Mouse (Mus musculus) left cerebral cortex, adult 6 months (tissue): ENCODE data around the gene Zfp524. TPM values are rescaled to one million over a fixed set of nuclear protein-coding genes. Genes with fewer than 3 reads are reported as not detected.

Source experiments
- long read RNA-seq, 2 experiments: library from polyadenylated mRNA; unstranded; transcript quantifications; one replicate each; pipeline ENCODE4 v2.0.0; 2019 to 2020
- polyA plus RNA-seq: library from polyadenylated mRNA; unstranded; fragments of <200 nt; fragmentation: Nextera tagmentation; gene quantifications from 2 replicates; pipeline ENCODE4 v1.2.3, GENCODE M21; 2021

The Zfp524 gene
- 10.9 and 14.7 TPM in 2 replicates for polyA plus RNA-seq
- long read RNA-seq, experiment 1, transcript Zfp524-201 (2 exons, 1,142 nt): major isoform, 10 of 11 reads
- long read RNA-seq, experiment 1, partial matches to known transcripts: 0 of 11 reads
- long read RNA-seq, experiment 1, other reads (novel, unspliced or antisense): 0 of 11 reads
- long read RNA-seq, experiment 2, partial matches to known transcripts: 0 of 3 reads
- long read RNA-seq, experiment 2, other reads (novel, unspliced or antisense): 0 of 3 reads

GRCm38 (mm10) chr7:5014251-5015117 is at the start of gene Zfp524, which contains the start of gene Fiz1:
Gene Zfp524, plus strand, starts transcription at chr7:5014415.
Gene Fiz1, minus strand, starts transcription at chr7:5014697.

GRCm38 (mm10) chr7:4971068-4971467 is 43.1 kb upstream of the Zfp524 start, which contains the start of gene Sbk3:
Gene Sbk3, minus strand, starts transcription at chr7:4971168.

GRCm38 (mm10) chr7:4996003-4996895 is 18.0 kb upstream of the Zfp524 start, which contains the start of gene Zfp579:
Gene Zfp579, minus strand, starts transcription at chr7:4996158.

GRCm38 (mm10) chr7:5015118-5016001 is 1.1 kb downstream of the Zfp524 start, which contains the start of gene Gm44973:
Gene Gm44973, plus strand, starts transcription at chr7:5015496.

GRCm38 (mm10) chr7:5020000-5020681 is 5.9 kb downstream of the Zfp524 start, which contains the start of the genes Zfp865 and Ccdc106:
Gene Zfp865, plus strand, starts transcription at chr7:5020376.
Gene Ccdc106, plus strand, starts transcription at chr7:5020553.

GRCm38 (mm10) chr7:5033818-5034217 is 19.6 kb downstream of the Zfp524 start, which contains the start of gene 4632433K11Rik:
Gene 4632433K11Rik, plus strand, starts transcription at chr7:5034118.

GRCm38 (mm10) chr7:5038109-5038732 is 24.0 kb downstream of the Zfp524 start, which contains the start of gene Zfp784:
Gene Zfp784, minus strand, starts transcription at chr7:5038446.

GRCm38 (mm10) chr7:5051193-5052192 is 37.3 kb downstream of the Zfp524 start, which contains the start of gene Zfp580:
Gene Zfp580, plus strand, starts transcription at chr7:5051538.

GRCm38 (mm10) chr7:5061774-5062359 is 47.7 kb downstream of the Zfp524 start, which contains the start of gene U2af2:
Gene U2af2, plus strand, starts transcription at chr7:5062143.

Other genes starting within 250 kb of the Zfp524 start
- gene Fam71e2, start 243.1 kb upstream of the Zfp524 start, polyA plus RNA-seq: not detected in 2 replicates
- gene Il11, start 231.6 kb upstream of the Zfp524 start, polyA plus RNA-seq: 0.19 and 0.39 TPM in 2 replicates
- not detected in 2 replicates for gene Tmem190, start 231.5 kb upstream of the Zfp524 start, polyA plus RNA-seq
- 3.3 and 11.7 TPM in 2 replicates for gene Tmem238, start 224.8 kb upstream of the Zfp524 start, polyA plus RNA-seq
- gene Rpl28, start 221.5 kb upstream of the Zfp524 start, polyA plus RNA-seq: 1,133 and 1,160 TPM in 2 replicates
- gene Ube2s, start 201.8 kb upstream of the Zfp524 start, polyA plus RNA-seq: 17.9 and 212 TPM in 2 replicates
- 11.2 and 11.4 TPM in 2 replicates for gene Shisa7, start 169.7 kb upstream of the Zfp524 start, polyA plus RNA-seq
- gene Isoc2b, start 144.2 kb upstream of the Zfp524 start, polyA plus RNA-seq: 20.0 and 27.8 TPM in 2 replicates
- 0.45 and 1.3 TPM in 2 replicates for gene Isoc2a, start 137.3 kb upstream of the Zfp524 start, polyA plus RNA-seq
- 0.11 and 0.16 TPM in 2 replicates for gene Gm36210, start 107.9 kb upstream of the Zfp524 start, polyA plus RNA-seq
- gene Zfp628, start 99.2 kb upstream of the Zfp524 start, polyA plus RNA-seq: 0.69 and 2.7 TPM in 2 replicates
- gene Nat14, start 92.4 kb upstream of the Zfp524 start, polyA plus RNA-seq: 115 and 129 TPM in 2 replicates
- gene Ssc5d, start 88.6 kb upstream of the Zfp524 start, polyA plus RNA-seq: 0.10 and 0.19 TPM in 2 replicates
- gene Sbk2, start 50.0 kb upstream of the Zfp524 start, polyA plus RNA-seq: 0.28 and 0.50 TPM in 2 replicates
- 0.23 TPM in 2 replicates for gene Sbk3, start 43.2 kb upstream of the Zfp524 start, polyA plus RNA-seq
- 5.1 and 11.4 TPM in 2 replicates for gene Zfp579, start 18.3 kb upstream of the Zfp524 start, polyA plus RNA-seq
- 12.1 and 13.9 TPM in 2 replicates for gene Fiz1, start 282 bp downstream of the Zfp524 start, polyA plus RNA-seq
- not detected in 2 replicates for gene Gm44973, start 1.1 kb downstream of the Zfp524 start, polyA plus RNA-seq
- gene Zfp865, start 6.0 kb downstream of the Zfp524 start, polyA plus RNA-seq: 1.1 and 4.4 TPM in 2 replicates
- 55.0 and 60.1 TPM in 2 replicates for gene Ccdc106, start 6.1 kb downstream of the Zfp524 start, polyA plus RNA-seq
- gene 4632433K11Rik, start 19.7 kb downstream of the Zfp524 start, polyA plus RNA-seq: not detected in 2 replicates
- gene Zfp784, start 24.0 kb downstream of the Zfp524 start, polyA plus RNA-seq: 3.0 and 3.3 TPM in 2 replicates
- gene Zfp580, start 37.1 kb downstream of the Zfp524 start, polyA plus RNA-seq: 4.9 and 24.0 TPM in 2 replicates
- 5.8 and 18.1 TPM in 2 replicates for gene U2af2, start 47.7 kb downstream of the Zfp524 start, polyA plus RNA-seq
- 52.2 and 182 TPM in 2 replicates for gene Epn1, start 65.8 kb downstream of the Zfp524 start, polyA plus RNA-seq
- gene Rfpl4, start 102.5 kb downstream of the Zfp524 start, polyA plus RNA-seq: not detected in 2 replicates
- 0.59 and 0.75 TPM in 2 replicates for gene Rasl2-9, start 111.5 kb downstream of the Zfp524 start, polyA plus RNA-seq
- gene Vmn1r55, start 135.3 kb downstream of the Zfp524 start, polyA plus RNA-seq: 0.01 TPM in 1 of 2 replicates, not detected in the other
- gene Vmn1r56, start 182.3 kb downstream of the Zfp524 start, polyA plus RNA-seq: not detected in 2 replicates
- not detected in 2 replicates for gene Vmn1r57, start 204.1 kb downstream of the Zfp524 start, polyA plus RNA-seq